Mouse (Mus musculus) ovary, adult 18-20 months (tissue): ENCODE data around the gene Nedd4.

Experiments
- DNase-seq: peaks from one replicate; pipeline ENCODE4 v3.0.0; 2022; ENCODE audit warnings: low spot score, mixed read lengths

The Nedd4 gene

GRCm38 (mm10) chr9:72722622-72723021 is 60.5 kb downstream of the Nedd4 start:
- DNase-seq: no peak

GRCm38 (mm10) chr9:72724491-72725221 is 62.5 kb downstream of the Nedd4 start:
- no peak for DNase-seq

- DNase-seq: no peak
Observed at GRCm38 (mm10) chr9:72733966-72734365, 71.8 kb downstream of the Nedd4 start.

- DNase-seq: no peak
Observed at GRCm38 (mm10) chr9:72735822-72736410, 73.8 kb downstream of the Nedd4 start.

GRCm38 (mm10) chr9:72741206-72741605 is 79.1 kb downstream of the Nedd4 start:
- DNase-seq: no peak

- DNase-seq: no peak
Observed at GRCm38 (mm10) chr9:72746278-72746677, 84.1 kb downstream of the Nedd4 start.

GRCm38 (mm10) chr9:72750272-72750671 is 88.1 kb downstream of the Nedd4 start:
- DNase-seq: no peak

GRCm38 (mm10) chr9:72752656-72753055 is 90.5 kb downstream of the Nedd4 start:
- DNase-seq: no peak

GRCm38 (mm10) chr9:72753741-72754140 is 91.6 kb downstream of the Nedd4 start:
- DNase-seq: no peak

GRCm38 (mm10) chr9:72757143-72757542 is 95.0 kb downstream of the Nedd4 start:
- no peak for DNase-seq

GRCm38 (mm10) chr9:72758705-72759131 is 96.6 kb downstream of the Nedd4 start:
- DNase-seq: peak; percentile 13

GRCm38 (mm10) chr9:72763050-72763718 is 101.0 kb downstream of the Nedd4 start:
- no peak for DNase-seq

GRCm38 (mm10) chr9:72766789-72767349 is 104.7 kb downstream of the Nedd4 start:
- DNase-seq: peak; percentile 53

GRCm38 (mm10) chr9:72775022-72775421 is 112.9 kb downstream of the Nedd4 start:
- DNase-seq: no peak

- no peak for DNase-seq
Observed at GRCm38 (mm10) chr9:72779004-72779403, 116.9 kb downstream of the Nedd4 start.

GRCm38 (mm10) chr9:72779733-72780132 is 117.6 kb downstream of the Nedd4 start:
- no peak for DNase-seq

GRCm38 (mm10) chr9:72780694-72781093 is 118.5 kb downstream of the Nedd4 start:
- no peak for DNase-seq

- DNase-seq: no peak
Observed at GRCm38 (mm10) chr9:72781466-72781865, 119.3 kb downstream of the Nedd4 start.

GRCm38 (mm10) chr9:72782121-72782520 is 120.0 kb downstream of the Nedd4 start:
- no peak for DNase-seq

- no peak for DNase-seq
Observed at GRCm38 (mm10) chr9:72787732-72788131, 125.6 kb downstream of the Nedd4 start.

GRCm38 (mm10) chr9:72790530-72791212 is 128.5 kb downstream of the Nedd4 start:
- DNase-seq: no peak

- DNase-seq: no peak
Observed at GRCm38 (mm10) chr9:72791213-72791582, 129.1 kb downstream of the Nedd4 start.
